8 mouse cellular contexts compared by ENCODE assay signal in the genomic region with DNA sequence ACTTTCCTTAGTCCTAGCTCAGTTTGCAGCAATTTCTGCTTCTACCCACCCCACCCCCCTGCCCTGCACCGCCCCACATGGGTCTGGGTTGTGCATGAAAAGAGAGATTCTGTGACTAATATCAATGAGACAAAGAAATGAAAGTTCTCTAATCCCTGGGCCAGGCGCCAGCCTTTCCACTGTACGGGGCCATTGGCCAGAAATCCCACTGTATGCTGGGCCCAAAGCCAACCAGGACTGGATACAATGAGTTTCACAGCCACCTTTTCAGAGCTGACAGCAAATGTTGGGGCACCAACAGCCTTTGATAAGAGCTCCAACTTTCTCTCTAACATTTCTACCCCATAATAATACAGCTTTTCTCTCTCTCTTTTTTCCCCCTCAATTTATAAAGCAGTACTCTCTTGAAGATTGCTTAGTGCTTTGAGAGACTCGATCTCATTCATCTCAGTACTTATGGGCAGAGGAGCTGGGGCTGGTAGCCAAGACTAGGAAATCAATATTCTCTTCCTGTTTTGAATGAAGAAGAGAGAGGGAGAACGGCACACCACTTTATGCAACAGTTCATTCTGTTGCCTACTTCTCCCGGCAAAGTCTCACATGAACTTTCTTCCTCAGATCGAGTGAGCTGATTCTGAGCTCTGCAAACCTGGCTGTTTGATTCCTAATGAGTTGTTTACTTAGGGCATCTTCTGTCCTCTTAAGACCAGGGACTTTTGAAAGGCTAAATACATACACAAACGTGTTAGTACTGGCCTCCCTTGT. TPM values are rescaled to one million over a fixed set of nuclear protein-coding genes. Genes with fewer than 3 reads are reported as not detected.
DNase-seq lines count a peak whose midpoint lies in the region; ATAC-seq and TF ChIP-seq lines count a peak whose summit lies in the region.

No protein-coding gene starts in this region.

- no peaks in the 10 kb centered on the region for H3K27me3 ChIP-seq in forebrain, embryonic 16.5 days (replicated peaks; ENCODE audit: control insufficient read depth, insufficient read depth, low read length)

- no peak for TF ChIP-seq CTCF in lung, adult 2 months (IDR thresholded peaks at IDR 0.05; ENCODE audit: insufficient read depth, low read length)

- DNase-seq in retina, postnatal 1 day, result peak; percentile 71
- no peak for DNase-seq in retina, embryonic 14.5 days (ENCODE audit: low spot score)
- DNase-seq in heart, postnatal 10 days, result peak; percentile 91 to 92
- peak; percentile 91 for DNase-seq in layer of hippocampus, adult 11-12 months (ENCODE audit: low spot score)
- peak; percentile 5 for DNase-seq in lung, adult 2 months
- DNase-seq in right cerebral cortex, postnatal 14 days, result peak; percentile 75
- no peak for DNase-seq in thymus, postnatal 14 days

- WGBS in forebrain, embryonic 16.5 days, result 10% methylated on average over 8 of the region's 8 CpGs
- WGBS in lung, adult 2 months, result 14% methylated on average over 8 of the region's 8 CpGs

- H3K9ac ChIP-seq in forebrain, embryonic 16.5 days (replicated peaks; ENCODE audit: low read depth, low read length), result no peak overlapping the region

- TF ChIP-seq POLR2A in lung, adult 2 months (IDR thresholded peaks at IDR 0.05; ENCODE audit: borderline replicate concordance, extremely low read depth, low read depth, low read length), result no peak

- no peaks in the 10 kb centered on the region for H3K9me3 ChIP-seq in forebrain, embryonic 16.5 days (ENCODE audit: control insufficient read depth, low read length)

- H3K36me3 ChIP-seq in forebrain, embryonic 16.5 days (ENCODE audit: control insufficient read depth, insufficient read depth), result no peaks in the 10 kb centered on the region

- H3K27ac ChIP-seq in forebrain, embryonic 16.5 days (ENCODE audit: low read length), result peak overlapping the region; percentile 59

- no peak overlapping the region for H3K4me3 ChIP-seq in forebrain, embryonic 16.5 days (replicated peaks; ENCODE audit: low read length)
- H3K4me3 ChIP-seq in lung, adult 2 months (replicated peaks; ENCODE audit: extremely low read depth, low read depth, low read length), result no peak overlapping the region

- peak overlapping the region; percentile 13; the same call in 1 of the 2 replicates for H3K4me2 ChIP-seq in forebrain, embryonic 16.5 days (ENCODE audit: low read length)

- ATAC-seq in forebrain, embryonic 16.5 days, result peak; percentile 94

- peaks cover 25% of the 10 kb centered on the region for H3K4me1 ChIP-seq in forebrain, embryonic 16.5 days (replicated peaks; ENCODE audit: control insufficient read depth, insufficient read depth, low read length)
- H3K4me1 ChIP-seq in lung, adult 2 months (ENCODE audit: control insufficient read depth, insufficient read depth, low read length), result no peaks in the 10 kb centered on the region; the same call in 1 of the 2 replicates

- intact Hi-C loops in heart, postnatal 10 days (cut with DNase I), result loop anchor here (10.0 kb wide), 1 partner anchor 216 kb away; no protein-coding TSS in a partner anchor

RNA-seq across cellular contexts. Expression of a gene that starts 9.2 kb away (rescaled TPM):
- 472 and 585 TPM in 2 replicates for polyA plus RNA-seq in forebrain, embryonic 16.5 days (2015; fragmentation: Nextera tagmentation; extraction: Ambion mirVana)
- 10 to 100 TPM; 51.2 to 60.1 TPM for total RNA-seq in heart, postnatal 10 days (2021)
- 0.48 and 1.1 TPM in 2 replicates for polyA plus RNA-seq in lung, adult 2 months (2012; rRNA removed)

Comparison
In these comparisons a context has a peak if more than half of its experiments do, and no peak if none do; other contexts are left out.
1. DNase-seq: peak in retina, postnatal 1 day (single experiment), heart, postnatal 10 days (2 of 2), layer of hippocampus, adult 11-12 months (single experiment), lung, adult 2 months (single experiment) and right cerebral cortex, postnatal 14 days (single experiment); none in retina, embryonic 14.5 days (single experiment) and thymus, postnatal 14 days (single experiment).
2. RNA of a gene that starts 9.2 kb away (polyA plus RNA-seq): 472 to 585 TPM in forebrain, embryonic 16.5 days; 0.48 to 1.1 TPM in lung, adult 2 months; every median in the first group is over 100 times any median in the second.